In the genomic region with DNA sequence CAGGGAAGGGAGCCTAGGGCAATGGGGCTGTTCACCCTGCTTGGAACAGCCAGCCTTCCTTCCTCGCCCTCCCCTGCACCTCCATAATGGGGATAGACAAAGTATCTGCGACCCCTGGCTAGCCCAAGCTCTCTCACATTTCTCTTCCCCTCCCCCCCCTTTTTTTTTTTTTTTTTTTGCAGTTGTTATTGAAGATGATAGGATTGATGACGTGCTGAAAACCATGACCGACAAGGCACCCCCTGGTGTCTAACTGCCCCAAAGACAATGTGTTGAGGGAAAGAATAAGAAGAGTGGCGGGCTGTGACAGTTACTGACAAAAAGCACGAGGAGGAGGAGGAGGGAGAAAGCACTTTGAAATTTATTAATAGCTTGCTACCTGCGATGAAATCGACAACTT, we compare ENCODE assay signal across 8 mouse cellular contexts. TPM values are rescaled to one million over a fixed set of nuclear protein-coding genes. Genes with fewer than 3 reads are reported as not detected.
DNase-seq lines count a peak whose midpoint lies in the region; ATAC-seq and TF ChIP-seq lines count a peak whose summit lies in the region.

No protein-coding gene starts in this region.

- H3K27me3 ChIP-seq in lung, embryonic 15.5 days: peaks cover 18% of the 10 kb centered on the region; the same call in 1 of the 2 replicates
- H3K27me3 ChIP-seq in limb, embryonic 11.5 days (ENCODE audit: control insufficient read depth, insufficient read depth, low read length): peaks cover 33% of the 10 kb centered on the region
- H3K27me3 ChIP-seq in small intestine, adult 2 months (ENCODE audit: control insufficient read depth, insufficient read depth, low read length): no peaks in the 10 kb centered on the region

- H3K4me2 ChIP-seq in lung, embryonic 15.5 days: peak overlapping the region; percentile 94
- H3K4me2 ChIP-seq in limb, embryonic 11.5 days (ENCODE audit: low read depth, severe bottlenecking): peak overlapping the region; percentile 97

- H3K36me3 ChIP-seq in lung, embryonic 15.5 days: no peaks in the 10 kb centered on the region
- H3K36me3 ChIP-seq in limb, embryonic 11.5 days (ENCODE audit: control insufficient read depth, insufficient read depth, low read length): no peaks in the 10 kb centered on the region
- no peaks in the 10 kb centered on the region for H3K36me3 ChIP-seq in small intestine, adult 2 months (ENCODE audit: control insufficient read depth, insufficient read depth, low read length)

- ATAC-seq in lung, embryonic 15.5 days (ENCODE audit: borderline replicate concordance, extremely low read depth, low FRiP score, low TSS enrichment): no peak
- ATAC-seq in limb, embryonic 11.5 days (ENCODE audit: insufficient number of reproducible peaks, low FRiP score, low TSS enrichment, low read depth): no peak

- 11% methylated on average over 7 of the region's 8 CpGs for WGBS in lung, embryonic 15.5 days
- 5% methylated on average over 5 of the region's 8 CpGs for WGBS in limb, embryonic 11.5 days
- 7% methylated on average over 8 of the region's 8 CpGs for WGBS in small intestine, adult 2 months

- H3K27ac ChIP-seq in lung, embryonic 15.5 days: no peak overlapping the region
- no peak overlapping the region for H3K27ac ChIP-seq in embryonic fibroblast, embryonic 13.5 days (ENCODE audit: insufficient read depth, low read length)
- H3K27ac ChIP-seq in limb, embryonic 11.5 days (replicated peaks; ENCODE audit: low read depth, low read length): no peak overlapping the region
- H3K27ac ChIP-seq in small intestine, adult 2 months (ENCODE audit: insufficient read depth, low read depth, low read length): peak overlapping the region; percentile 70

- no peak for DNase-seq in lung, postnatal 10 days
- no peak for DNase-seq in limb, embryonic 11.5 days (ENCODE audit: low spot score)
- no peak for DNase-seq in c-Kit-positive CD71-positive TER-119-positive erythroid progenitor cells, embryonic 14.5 days (ENCODE audit: low spot score)
- DNase-seq in gastrocnemius, adult 18-20 months (ENCODE audit: low spot score): no peak
- DNase-seq in frontal cortex, postnatal 10 days (ENCODE audit: low spot score in 2 of 2): no peak

- no peaks in the 10 kb centered on the region for H3K9me3 ChIP-seq in lung, embryonic 15.5 days
- no peaks in the 10 kb centered on the region for H3K9me3 ChIP-seq in limb, embryonic 11.5 days (ENCODE audit: control insufficient read depth, low read length)

- H3K4me3 ChIP-seq in lung, embryonic 15.5 days: peak overlapping the region; percentile 84
- peak overlapping the region; percentile 67 for H3K4me3 ChIP-seq in embryonic fibroblast, embryonic 13.5 days (ENCODE audit: insufficient read depth, low read length)
- peak overlapping the region; percentile 64 for H3K4me3 ChIP-seq in limb, embryonic 11.5 days (ENCODE audit: low read depth, low read length)
- peak overlapping the region; percentile 86 for H3K4me3 ChIP-seq in small intestine, adult 2 months (ENCODE audit: low read depth, low read length)

- no peak for TF ChIP-seq CTCF in embryonic fibroblast, embryonic 13.5 days (IDR thresholded peaks at IDR 0.05; ENCODE audit: borderline replicate concordance, insufficient read depth, low read length)
- no peak; the same call in 1 of the 2 replicates for TF ChIP-seq CTCF in small intestine, adult 2 months (IDR thresholded peaks at IDR 0.05; ENCODE audit: extremely low read depth, insufficient read length, insufficient replicate concordance, low read depth, low read length)

- peak overlapping the region; percentile 83 for H3K9ac ChIP-seq in lung, embryonic 15.5 days
- no peak overlapping the region for H3K9ac ChIP-seq in limb, embryonic 11.5 days (ENCODE audit: low read length)

- peaks cover 40% of the 10 kb centered on the region for H3K4me1 ChIP-seq in lung, embryonic 15.5 days
- H3K4me1 ChIP-seq in embryonic fibroblast, embryonic 13.5 days (ENCODE audit: control insufficient read depth, insufficient read depth, low read length): no peaks in the 10 kb centered on the region
- H3K4me1 ChIP-seq in limb, embryonic 11.5 days (ENCODE audit: control insufficient read depth, insufficient read depth, low read length): peaks cover 15% of the 10 kb centered on the region
- peaks cover 18% of the 10 kb centered on the region for H3K4me1 ChIP-seq in small intestine, adult 2 months (ENCODE audit: control insufficient read depth, insufficient read depth, insufficient read length, low read length)

- no peak for TF ChIP-seq POLR2A in embryonic fibroblast, embryonic 13.5 days (IDR thresholded peaks at IDR 0.05; ENCODE audit: low read depth, low read length)
- no peak for TF ChIP-seq POLR2A in small intestine, adult 2 months (IDR thresholded peaks at IDR 0.05; ENCODE audit: low read depth, low read length)

RNA-seq across cellular contexts. Expression of gene Camk2n1, which starts 2.4 kb away (rescaled TPM):
- 2.8 and 2.9 TPM in 2 replicates for polyA plus RNA-seq in lung, embryonic 15.5 days (2015; fragmentation: Nextera tagmentation; extraction: Ambion mirVana)
- polyA plus RNA-seq in embryonic fibroblast, embryonic 13.5 days (2011; ENCODE audit: insufficient read length, low read depth, missing spikeins): 5.6 and 7.2 TPM in 2 replicates
- polyA plus RNA-seq in limb, embryonic 11.5 days (2014; fragmentation: Nextera tagmentation; extraction: Ambion mirVana): 0.99 and 1.0 TPM in 2 replicates
- 38.7 and 93.9 TPM in 2 replicates for polyA plus RNA-seq in small intestine, adult 2 months (2012; rRNA removed)
- total RNA-seq in gastrocnemius, adult 18-20 months (2021): 1 to 10 TPM; 3.8 to 7.7 TPM

RNA-seq across cellular contexts. Expression of gene Mul1, which starts 22.1 kb away (rescaled TPM):
- polyA plus RNA-seq in lung, embryonic 15.5 days (2015; fragmentation: Nextera tagmentation; extraction: Ambion mirVana): 17.6 and 18.3 TPM in 2 replicates
- polyA plus RNA-seq in embryonic fibroblast, embryonic 13.5 days (2011; ENCODE audit: insufficient read length, low read depth, missing spikeins): 14.4 and 15.8 TPM in 2 replicates
- 19.6 and 21.6 TPM in 2 replicates for polyA plus RNA-seq in limb, embryonic 11.5 days (2014; fragmentation: Nextera tagmentation; extraction: Ambion mirVana)
- 21.1 and 29.5 TPM in 2 replicates for polyA plus RNA-seq in small intestine, adult 2 months (2012; rRNA removed)
- 10 to 100 TPM; 41.7 to 43.9 TPM for total RNA-seq in gastrocnemius, adult 18-20 months (2021)
